Mouse (Mus musculus) small intestine, adult 2 months (tissue): ENCODE measurements around the gene Tep1.

Experiments used
- CTCF ChIP-seq: fragments of 200-500 bp; IDR thresholded peaks from 2 replicates; pipeline ENCODE4 v1.5.1; 2012; ENCODE audit warnings: low read depth, mild to moderate bottlenecking, control low read depth, inconsistent platforms, low read length, moderate library complexity, mixed read lengths; ENCODE audit not compliant: insufficient replicate concordance, insufficient read length; ENCODE audit errors: extremely low read depth
- POLR2A ChIP-seq: fragments of 200-500 bp; IDR thresholded peaks from 2 replicates; pipeline ENCODE4 v1.6.1; 2012; ENCODE audit warnings: low read depth, mild to moderate bottlenecking, control low read depth, inconsistent platforms, low read length, moderate library complexity

- TF ChIP-seq CTCF: peak; percentile 98
- TF ChIP-seq POLR2A: peak; percentile 52; the same call in 1 of the 2 replicates
Measured at GRCm38 (mm10) chr14:50785251-50785637, 85.1 kb downstream of the Tep1 start, which contains the start of gene Ttc5.
